Mouse (Mus musculus): Measurements from ENCODE around the gene Sepsecs.
A peak's percentile ranks its signal among the peaks of the same experiment; 100 is the strongest.
"Not testable (repeated sequence)": the region's sequence is repeated elsewhere in the genome, so short reads cannot be mapped to it uniquely, and the experiment has no call there.

Sepsecs gene

DNA sequence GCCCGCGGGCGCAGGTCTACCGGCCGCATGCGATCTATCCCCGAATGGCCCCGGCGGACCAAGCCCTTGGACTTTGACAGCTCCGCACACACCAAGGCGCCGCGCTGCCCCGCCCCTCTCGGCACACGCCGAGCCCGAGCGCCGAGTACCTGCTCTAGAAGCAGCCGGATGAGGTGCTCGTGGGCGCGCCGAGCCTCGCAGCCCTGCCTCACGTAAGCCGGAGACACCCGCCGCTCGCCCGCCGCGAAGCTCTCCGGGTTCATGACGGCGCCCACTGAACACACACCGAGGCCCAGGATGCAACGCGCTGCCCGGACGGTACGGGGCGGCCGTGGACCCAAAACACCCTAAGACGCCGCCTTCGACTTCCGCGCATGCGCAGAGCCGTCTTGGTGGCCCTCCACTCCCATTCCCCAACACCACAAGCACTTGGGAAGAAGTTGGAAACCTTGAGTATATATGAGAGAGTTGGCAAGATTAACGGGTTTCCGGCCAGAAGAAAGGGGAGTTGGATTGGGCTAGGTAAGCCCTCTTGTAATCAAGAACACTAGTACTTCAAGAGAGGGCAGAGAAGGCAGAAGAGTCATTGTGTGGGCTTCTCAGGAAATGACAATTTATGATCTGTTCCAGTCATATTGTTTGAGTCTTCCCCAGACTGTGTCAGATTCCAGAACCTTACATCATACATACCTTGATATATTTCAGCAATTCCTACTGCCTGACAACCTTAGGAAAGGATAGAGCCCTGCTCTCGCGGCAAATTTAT is at the start of gene Sepsecs:
Sepsecs (minus strand) TSS at position 283 of the 766 bp plus-strand sequence.
- DNase-seq (ENCODE audit: extremely low spot score, low read depth, low spot score), result peak; percentile 56

DNA sequence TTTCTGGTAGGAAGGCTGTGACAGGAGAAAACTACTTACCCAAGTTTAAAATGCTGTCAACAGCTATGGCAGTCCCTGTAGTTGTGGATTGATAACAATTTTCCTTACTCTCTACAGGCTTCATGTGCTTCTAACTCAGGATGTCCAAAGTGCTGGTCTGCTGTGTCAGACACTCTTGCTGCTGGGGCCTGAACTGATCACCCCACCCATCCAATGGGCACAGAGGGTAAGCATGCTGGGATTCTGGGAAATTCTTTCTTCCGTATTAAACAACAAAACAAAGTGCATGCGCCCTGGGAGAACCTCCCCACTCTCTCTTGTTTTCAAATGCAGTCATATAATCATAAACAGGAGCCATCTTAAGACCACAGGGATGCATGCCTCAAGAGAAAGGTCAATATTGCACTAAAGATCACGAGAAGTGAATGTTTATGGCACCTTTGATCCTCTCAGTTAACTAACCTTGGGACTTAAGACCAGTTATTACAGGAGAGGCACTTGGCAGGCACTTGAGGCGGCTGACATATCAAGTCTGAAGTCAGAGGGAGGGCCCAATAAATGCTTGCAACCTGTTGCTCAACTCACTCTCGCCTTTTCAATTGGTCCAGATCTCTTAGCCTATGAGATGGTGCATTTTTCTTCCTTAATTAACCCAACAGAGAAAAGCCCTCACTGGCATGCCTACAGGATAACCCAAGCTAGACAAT is 47.4 kb upstream of the Sepsecs start:
- DNase-seq (ENCODE audit: extremely low spot score, low read depth, low spot score), result no peak

DNA sequence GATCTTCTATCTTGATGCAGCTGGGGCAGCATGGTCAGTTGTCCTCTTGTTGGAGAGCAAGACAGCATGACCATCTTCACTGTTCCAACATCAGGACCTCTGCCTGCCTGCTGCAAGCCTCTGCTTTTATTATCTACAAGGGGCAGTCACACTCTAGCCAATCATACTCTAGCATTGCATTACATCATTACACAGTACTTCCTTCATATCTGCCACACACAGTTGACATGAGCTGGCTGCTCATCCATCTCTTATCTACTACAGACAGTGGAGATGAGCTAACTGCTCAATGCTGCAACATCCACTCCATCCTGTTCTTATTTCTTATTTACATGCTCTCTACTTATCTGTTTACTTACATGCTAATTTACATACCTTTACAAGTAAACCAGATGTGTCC is 43.2 kb upstream of the Sepsecs start:
- no peak for DNase-seq (ENCODE audit: extremely low spot score, low read depth, low spot score)

DNA sequence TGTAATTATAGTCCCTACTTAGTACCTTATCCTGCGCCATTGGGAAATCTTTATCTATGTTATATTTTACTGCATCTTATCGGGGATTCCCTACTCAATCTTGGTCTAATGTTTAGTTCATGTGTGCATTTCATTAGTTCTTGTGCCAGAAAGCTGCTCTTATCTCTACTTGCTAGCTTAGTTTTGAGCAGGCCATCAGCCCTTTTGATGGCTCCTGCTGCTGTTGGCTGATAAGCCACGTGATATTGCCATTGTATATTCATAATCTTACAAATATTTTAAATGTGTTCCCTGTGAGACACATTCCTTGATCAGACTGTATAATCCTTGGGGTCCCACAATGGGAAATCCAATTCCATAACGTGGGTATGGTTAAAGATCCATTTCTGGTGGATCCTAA is 35.1 kb upstream of the Sepsecs start:
- DNase-seq (ENCODE audit: extremely low spot score, low read depth, low spot score), result no peak

DNA sequence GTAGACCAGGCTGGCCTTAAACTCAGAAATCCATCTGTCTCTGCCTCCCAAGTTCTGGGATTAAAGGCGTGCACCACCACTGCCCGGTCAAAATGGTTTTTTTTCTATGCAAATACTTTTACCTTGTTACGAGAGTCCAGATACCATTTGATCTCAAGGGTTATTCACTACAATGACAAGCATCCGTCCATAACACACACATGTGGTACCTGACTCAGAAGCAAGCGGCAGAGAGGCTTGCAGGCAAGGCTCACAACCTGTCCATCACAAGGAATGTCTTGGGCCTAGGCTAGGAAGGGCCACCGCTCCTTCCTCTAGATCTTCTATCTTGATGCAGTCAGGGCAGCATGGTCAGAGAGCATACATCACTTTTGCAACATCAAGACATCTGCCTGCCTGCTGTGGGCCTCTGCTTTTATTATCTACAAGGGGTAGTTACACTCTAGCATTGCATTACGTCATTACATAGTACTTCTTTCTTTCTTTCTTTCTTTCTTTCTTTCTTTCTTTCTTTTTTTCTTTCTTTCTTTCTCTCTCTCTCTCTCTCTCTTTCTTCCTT is 28.5 kb upstream of the Sepsecs start:
- DNase-seq (ENCODE audit: extremely low spot score, low read depth, low spot score), result not testable (repeated sequence)

DNA sequence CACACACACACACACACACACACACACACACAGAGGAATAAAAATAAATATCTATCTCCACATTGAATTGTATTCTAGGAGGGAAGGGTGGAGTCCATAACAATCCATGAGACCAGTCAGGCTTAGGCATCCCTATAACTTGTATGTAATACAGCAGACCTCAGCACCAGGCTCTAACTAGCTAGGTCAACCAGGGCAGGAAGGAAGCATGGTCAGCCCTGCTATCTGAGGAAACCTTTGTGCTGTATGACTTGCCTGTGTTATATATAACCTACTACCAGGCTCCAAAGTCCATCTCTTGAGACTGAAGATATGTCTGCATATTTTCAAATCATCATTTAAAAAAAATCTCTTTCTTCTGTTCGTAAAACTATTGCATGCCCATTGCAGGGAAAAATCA is 27.8 kb upstream of the Sepsecs start:
- DNase-seq (ENCODE audit: extremely low spot score, low read depth, low spot score), result no peak

DNA sequence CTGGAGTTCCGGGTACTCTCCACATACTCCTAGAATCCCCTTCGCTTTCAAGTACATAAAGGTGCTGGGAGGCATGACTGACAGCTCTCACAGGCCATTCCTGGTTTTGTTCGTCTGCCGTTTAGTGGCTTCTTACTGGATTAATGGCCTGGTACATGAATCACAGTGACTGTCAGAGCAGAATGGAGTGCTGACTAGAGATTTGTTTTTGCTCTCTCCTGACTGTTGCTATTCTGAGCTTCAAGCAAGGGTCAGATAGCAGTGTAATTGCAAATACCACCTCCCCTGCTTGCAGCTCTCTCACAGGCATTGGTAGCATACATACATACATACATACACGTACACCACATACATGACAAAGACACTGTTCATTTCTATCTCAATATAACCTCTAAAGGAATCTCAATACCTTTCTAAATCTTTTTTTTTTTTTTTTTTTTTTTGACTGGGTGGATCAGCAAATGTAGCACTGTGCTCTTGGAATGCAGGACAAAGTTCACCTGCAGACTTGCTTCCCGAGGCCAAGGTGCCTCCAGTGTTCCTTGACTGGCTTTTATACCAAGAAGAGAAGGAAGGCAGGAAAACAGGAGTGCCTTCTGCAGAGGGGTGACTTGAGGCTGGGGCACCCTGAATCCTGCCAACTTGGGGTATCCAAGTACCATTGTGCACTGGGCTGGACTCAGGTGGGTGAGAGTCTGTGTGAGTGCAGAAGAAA is 18.4 kb upstream of the Sepsecs start:
- no peak for DNase-seq (ENCODE audit: extremely low spot score, low read depth, low spot score)

DNA sequence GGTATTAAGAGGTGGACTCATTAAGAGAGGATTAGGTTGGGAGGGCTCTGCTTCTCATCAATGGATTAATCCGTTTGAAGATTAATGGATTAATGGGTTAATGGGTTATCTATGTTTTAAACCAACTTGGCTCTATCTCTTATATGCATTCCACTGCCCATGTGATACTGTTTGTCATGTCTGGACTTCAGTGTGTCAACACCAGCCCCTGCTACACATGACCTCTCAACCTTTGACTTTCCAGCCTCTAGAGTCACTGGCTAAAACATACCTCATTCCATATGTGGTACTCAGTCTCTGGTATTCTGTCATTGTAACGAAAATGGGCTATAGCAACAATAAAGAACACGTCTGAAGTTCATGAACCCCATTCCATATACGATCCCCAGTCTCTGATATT is 11.6 kb upstream of the Sepsecs start:
- no peak for DNase-seq (ENCODE audit: extremely low spot score, low read depth, low spot score)

DNA sequence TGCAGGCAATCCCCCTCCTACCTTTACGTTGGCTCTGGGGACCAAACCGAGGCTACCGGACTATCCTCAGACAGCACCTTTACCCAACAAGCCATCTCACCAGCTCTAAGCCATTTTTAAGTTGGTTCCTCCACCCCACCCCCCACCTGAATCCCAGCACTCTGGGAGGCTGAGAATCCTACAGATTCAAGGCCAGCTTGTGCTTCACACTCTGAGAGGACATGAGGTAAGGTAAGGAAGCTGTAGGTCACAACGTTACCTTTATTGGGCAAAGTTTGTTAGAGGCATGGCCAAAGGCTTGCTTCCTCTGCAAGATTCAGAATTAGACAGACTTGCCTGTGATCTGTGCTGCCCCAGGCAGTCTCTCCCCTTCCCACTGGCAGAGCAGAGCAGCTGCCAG is 10.7 kb upstream of the Sepsecs start:
- DNase-seq (ENCODE audit: extremely low spot score, low read depth, low spot score), result no peak

DNA sequence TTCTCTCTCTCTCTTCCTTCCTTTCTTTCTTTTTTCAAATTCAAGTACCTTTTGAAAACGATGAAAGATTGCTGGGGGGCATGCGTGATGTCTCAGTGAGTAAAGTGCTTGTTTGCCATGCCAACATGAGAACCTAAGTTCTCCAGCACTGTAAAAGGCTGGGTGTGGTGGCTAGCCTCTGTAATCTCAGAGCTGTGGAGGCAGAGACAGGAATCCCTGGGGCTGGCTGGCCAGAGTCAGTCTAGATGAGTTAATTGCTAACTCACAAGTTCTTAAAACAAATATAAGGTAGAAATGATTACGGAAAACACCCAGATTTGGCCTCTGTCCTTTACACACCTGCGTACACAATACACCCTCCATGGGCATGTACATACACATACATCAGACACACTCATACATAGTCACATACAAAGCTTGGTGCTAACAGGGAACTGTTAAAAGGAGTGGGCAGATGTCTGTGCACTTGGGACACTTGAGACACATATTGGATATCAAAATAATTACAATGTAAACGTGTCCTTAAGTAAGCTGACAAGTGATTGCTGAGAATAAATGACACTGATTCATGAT is 9.1 kb upstream of the Sepsecs start:
- no peak for DNase-seq (ENCODE audit: extremely low spot score, low read depth, low spot score)

DNA sequence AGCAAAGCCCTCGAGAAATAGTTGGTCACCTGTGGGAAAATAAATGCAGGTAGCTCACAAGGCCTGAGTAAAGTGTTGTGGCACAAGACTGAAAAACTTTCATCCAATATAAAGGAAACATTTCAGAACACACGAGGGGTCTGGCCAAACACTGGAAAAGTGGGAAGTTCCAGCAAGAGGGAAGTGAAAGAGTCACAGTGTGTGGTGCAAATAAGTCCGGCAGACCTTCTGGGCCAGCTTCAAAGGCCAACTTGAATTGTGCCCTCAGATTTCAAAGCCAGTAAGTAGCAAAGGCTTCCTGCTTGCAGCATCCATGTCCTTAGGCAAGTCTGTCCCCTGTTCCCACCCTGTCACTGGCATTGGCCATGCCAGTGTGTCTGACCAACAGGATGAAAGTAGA is 7.6 kb upstream of the Sepsecs start:
- no peak for DNase-seq (ENCODE audit: extremely low spot score, low read depth, low spot score)

DNA sequence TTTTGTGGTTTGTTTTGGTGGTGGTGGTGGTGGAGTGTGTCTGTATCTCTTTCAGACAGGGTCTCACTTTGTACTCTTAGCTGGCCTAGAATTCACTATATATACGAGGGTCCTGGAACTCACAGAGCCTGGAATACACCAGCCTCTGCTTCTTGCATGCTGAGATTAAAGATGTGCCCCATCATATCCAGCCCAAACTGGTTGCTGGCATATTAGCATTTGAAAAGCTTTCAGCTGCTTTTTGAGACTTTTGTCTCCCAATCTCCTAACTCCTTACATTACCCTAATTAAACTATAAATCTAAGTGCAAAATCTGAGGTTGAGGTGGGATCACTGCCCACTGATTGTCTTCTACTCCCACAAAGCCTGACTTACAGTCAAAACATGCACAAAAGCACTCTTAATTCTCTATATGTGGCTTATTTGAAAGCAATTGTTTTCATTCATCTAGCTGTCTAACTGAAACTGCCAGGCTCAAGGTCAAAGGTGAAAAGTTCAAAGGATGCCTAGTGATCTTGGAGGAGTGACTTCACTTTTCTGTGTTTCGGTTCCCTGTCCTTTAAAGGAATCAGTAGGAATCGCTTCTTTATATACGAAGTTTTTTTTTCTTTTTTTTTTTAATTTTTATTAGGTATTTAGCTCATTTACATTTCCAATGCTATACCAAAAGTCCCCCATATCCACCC is 5.0 kb upstream of the Sepsecs start:
- DNase-seq (ENCODE audit: extremely low spot score, low read depth, low spot score), result no peak

DNA sequence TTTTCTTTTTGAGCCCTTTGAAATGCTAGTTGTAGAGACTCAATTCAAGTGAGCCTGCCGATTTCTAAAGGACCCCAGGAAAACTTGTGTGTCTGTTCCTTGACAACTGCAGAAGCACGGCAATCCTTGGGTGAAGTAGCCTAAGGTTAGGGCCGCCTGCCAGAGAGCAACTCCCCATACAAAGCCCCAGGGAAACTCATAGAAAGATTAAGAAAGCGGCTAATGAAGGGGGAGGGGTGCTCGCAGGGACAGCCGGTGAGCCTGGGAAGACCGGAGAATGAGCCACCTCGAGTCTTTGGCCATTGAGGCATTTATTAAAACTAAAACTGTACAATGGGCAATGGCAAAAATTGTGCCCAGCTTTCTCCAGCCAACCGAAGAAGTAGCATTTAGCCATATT is 3.8 kb upstream of the Sepsecs start:
- no peak for DNase-seq (ENCODE audit: extremely low spot score, low read depth, low spot score)

DNA sequence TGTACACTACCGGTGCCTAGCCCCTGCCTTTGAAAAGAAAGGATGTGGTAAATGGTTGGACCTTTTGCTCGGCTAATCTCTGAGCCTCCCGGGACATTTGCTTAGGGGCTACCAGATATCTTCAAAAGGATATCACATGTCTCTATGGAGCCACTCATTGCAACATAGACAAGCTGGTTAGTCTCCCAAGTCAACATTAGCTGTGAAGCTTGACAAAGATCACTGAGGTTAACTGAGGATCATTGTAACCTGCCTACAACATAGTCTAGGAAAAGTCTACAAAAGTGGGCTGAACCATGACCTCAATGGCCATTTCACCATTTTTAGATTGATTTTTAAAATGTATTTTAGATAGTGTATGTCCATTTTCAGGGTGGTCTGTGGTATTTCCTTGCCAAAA is 1.2 kb upstream of the Sepsecs start:
- DNase-seq (ENCODE audit: extremely low spot score, low read depth, low spot score), result no peak

DNA sequence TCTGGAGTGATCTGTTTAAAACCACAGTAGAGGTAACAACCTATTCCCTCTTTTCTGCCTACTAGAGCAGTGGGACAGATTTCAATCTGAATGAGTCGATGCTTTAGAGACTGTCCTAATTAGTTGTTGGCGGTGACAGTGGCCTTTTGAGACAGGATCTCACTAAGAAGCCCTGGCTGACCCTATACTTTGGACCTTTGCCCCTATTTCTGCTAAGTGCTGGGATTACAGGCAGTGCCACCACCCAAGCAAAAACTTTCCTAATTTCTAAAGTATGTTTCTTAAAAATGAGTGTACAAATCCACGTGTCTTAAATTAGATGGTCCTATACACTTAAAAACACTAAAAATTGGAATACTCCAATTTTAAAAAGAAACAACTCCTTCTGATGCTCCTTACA is 2.7 kb downstream of the Sepsecs start:
- DNase-seq (ENCODE audit: extremely low spot score, low read depth, low spot score), result no peak

DNA sequence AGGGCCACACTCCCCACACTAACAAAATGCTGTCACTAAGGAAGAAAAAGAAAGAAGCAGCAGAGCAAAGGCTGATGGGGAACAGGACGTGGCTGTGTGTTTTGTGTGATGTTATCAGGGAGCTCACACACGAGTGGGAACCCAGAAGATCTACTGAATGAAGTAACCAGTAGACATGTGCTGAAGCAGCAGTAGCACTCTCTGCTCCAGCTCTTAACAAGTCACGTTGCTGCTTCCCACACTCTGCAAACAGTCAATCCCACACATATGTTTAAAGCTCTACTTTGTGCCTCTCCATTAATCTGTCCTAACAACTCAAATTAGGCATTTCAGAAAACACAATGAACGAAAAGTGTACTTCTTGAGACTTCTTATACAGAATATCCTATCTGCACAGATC is 11.6 kb downstream of the Sepsecs start:
- DNase-seq (ENCODE audit: extremely low spot score, low read depth, low spot score), result no peak

DNA sequence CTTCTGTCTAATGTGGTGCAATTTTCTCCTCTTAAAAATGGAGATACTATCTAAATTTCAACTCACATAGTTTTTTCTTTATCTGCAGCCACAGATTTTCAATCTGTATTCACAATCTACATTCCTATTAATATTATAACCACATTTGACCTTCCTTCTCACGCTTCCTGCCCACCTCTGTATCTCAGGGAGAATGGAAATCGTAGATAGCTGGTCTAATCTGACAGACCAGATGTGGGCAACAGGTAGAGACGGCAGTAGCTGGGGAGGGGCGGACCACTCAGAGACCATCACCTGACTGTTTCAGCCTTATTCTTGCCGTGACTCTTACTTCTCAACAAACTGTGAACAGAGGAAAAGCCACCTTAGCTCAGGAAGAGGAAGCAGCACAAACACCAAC is 12.2 kb downstream of the Sepsecs start:
- DNase-seq (ENCODE audit: extremely low spot score, low read depth, low spot score), result no peak

DNA sequence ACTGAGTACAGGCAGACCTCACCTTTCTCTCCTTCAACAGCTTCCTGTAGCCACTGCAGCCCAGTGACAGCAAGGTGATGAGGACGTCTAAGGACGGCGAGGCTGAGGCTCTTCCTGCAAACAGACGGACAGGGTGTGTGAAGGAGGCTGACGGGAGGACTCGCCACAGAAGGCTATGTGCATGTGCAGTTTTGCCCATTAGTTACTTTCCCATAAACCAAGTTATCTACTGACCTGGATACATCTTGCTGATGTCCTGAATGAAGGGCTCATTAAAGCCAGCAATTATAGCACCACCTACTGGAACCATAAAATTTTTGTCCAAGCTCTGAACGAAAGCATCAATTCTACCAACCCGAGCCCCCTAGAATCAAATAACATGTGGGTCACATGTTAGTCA is 13.5 kb downstream of the Sepsecs start:
- DNase-seq (ENCODE audit: extremely low spot score, low read depth, low spot score), result no peak

DNA sequence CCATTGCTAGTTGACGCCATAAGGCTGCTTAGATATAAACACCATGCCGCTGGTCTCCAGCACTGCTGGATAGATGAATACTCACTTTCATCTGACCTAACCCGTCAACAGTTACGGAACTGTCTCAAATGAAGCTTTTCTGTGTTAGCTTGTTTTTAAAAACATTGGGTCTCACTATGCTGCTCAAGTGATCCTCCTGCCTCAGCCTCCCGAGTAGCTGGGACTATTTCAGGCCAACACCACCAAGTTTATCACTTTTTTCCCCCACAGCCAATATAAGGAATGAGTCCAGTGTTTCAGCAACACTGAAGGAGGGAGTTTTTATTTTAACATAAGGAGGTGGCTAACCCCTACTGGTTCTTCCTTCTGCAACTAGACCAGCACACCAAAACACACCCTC is 14.5 kb downstream of the Sepsecs start:
- no peak for DNase-seq (ENCODE audit: extremely low spot score, low read depth, low spot score)

DNA sequence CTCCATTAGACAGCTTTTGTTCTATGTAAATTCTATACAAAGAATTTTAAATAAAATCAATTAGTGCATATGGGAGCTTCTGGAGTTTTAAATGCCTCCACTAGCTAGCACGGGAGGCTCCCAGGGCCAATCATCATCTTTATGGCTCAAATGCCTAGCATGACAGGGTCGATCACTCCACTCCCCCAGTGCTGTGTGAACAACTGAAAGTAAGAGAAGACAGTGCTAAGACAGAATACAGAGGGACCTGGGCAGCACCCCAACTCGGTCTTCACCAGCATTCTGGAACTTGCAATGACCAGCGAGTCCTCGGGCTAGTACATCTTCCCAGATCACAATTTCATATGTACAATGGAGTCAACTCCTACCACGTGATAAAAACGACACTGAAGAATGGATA is 16.9 kb downstream of the Sepsecs start:
- DNase-seq (ENCODE audit: extremely low spot score, low read depth, low spot score), result no peak

DNA sequence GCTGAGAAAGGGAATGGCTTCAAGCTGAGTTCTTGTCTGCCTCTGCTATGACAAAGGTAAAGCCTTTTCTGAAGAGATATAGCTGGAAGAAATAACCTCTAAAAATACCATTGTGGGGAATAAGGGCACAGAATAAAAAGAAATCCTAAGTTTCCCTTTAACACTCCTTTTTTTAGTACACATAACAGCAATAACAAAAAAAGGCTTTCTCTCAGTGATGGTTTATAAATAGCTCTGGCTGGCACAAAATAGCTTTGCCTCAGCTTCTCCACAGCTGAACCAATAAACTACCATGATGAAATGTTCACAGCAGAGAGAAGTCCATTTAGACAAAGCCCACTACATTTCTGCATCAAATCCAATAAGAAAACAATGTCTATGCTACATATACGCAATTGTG is 17.4 kb downstream of the Sepsecs start:
- DNase-seq (ENCODE audit: extremely low spot score, low read depth, low spot score), result no peak

All from hindlimb bud, embryonic 11.5 days (tissue).